Mouse (Mus musculus) small intestine, adult 2 months (tissue): ENCODE data around the gene Abat.

Source experiments
- CTCF ChIP-seq: fragments of 200-500 bp; IDR thresholded peaks from 2 replicates; pipeline ENCODE4 v1.5.1; 2012; ENCODE audit warnings: low read depth, mild to moderate bottlenecking, control low read depth, inconsistent platforms, low read length, moderate library complexity, mixed read lengths; ENCODE audit not compliant: insufficient replicate concordance, insufficient read length; ENCODE audit errors: extremely low read depth
- POLR2A ChIP-seq: fragments of 200-500 bp; IDR thresholded peaks from 2 replicates; pipeline ENCODE4 v1.6.1; 2012; ENCODE audit warnings: low read depth, mild to moderate bottlenecking, control low read depth, inconsistent platforms, low read length, moderate library complexity

DNA sequence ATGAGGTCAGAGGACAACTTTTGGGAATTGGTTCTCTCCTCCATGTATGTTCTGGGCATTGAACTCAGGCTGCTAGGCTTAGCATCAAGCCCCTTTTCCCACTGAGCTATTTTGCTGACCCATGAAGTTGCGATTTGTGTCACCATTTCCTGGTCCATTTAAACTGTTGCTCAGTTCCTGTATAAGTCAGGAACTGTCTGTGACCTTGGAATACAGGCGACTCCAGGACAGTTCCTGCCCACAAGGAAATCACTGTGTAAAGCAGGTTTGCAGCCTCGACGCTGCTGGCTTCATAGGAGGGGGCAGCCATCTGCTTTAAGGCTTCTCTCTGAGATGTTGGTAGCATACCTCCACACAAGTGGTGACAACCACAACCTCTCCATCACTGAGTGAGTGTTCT lies 8.1 kb downstream of the Abat start:
- TF ChIP-seq CTCF (no peak), POLR2A (no peak)
